Mouse (Mus musculus) testis, adult 2 months (tissue): ENCODE results near the gene Pex5.

Experiments
- CTCF ChIP-seq: fragments of 200-500 bp; IDR thresholded peaks from 2 replicates; pipeline ENCODE4 v1.5.1; 2012; ENCODE audit warnings: low read depth, mild to moderate bottlenecking, inconsistent platforms, low read length, moderate library complexity; ENCODE audit not compliant: control insufficient read depth, insufficient read depth, insufficient replicate concordance
- POLR2A ChIP-seq: fragments of 200-500 bp; IDR thresholded peaks from 2 replicates; pipeline ENCODE4 v1.6.1; 2012; ENCODE audit warnings: low read depth, mild to moderate bottlenecking, inconsistent platforms, low read length, moderate library complexity; ENCODE audit not compliant: control insufficient read depth

GRCm38 (mm10) chr6:124376311-124376710 lies 38.6 kb downstream of the Pex5 start:
- TF ChIP-seq CTCF (no peak), POLR2A (no peak)
